In the genomic region with DNA sequence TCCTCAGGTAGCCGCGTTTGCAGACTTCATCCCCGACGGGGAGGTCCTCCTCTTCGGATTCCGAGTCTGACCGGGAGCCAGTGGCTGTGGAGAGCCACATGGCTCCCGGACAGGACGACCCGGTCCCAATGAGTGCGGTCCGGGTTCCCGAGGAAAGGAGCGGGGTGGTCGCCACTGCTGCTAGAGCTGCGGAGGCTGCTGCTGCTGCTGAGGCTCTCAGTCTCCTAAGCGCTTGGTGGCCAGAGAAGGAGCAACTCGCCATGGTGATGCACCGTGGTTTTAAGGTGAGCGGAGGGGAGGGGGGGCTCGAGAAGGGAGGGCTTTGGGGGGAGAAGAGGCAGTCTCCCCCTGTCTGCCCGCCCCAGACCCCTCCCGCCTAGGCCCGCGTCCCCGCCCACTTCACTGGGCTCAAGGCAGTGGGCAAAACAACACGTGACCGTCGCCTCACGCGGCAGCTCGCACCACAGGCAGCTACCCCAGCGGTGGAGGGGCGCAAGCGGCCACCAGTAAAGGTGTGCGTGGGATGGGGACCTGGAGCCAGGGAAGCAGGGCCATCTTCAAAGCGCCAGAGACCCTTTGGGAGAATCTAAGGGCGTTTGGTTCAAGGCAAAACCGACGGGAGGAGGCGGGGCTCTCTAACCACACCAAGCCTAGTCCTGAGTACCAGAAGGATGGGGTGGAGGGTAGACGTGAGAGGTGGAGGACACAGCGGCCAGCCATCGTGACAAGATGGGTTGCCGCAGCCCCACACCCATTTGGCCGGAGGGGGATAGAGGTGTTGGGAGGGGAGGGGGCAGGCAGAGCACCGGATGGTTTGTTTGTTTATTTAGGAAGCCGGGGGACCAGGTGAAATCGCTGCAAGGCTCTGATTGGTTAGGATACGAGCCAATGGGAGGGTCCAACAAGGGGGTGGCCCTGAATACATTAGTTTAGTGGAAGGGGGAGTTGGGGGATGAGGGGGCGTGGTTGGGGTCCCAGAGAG, we compare ENCODE assay signal across 9 mouse cellular contexts. TPM values are rescaled to one million over a fixed set of nuclear protein-coding genes. Genes with fewer than 3 reads are reported as not detected.
A peak's percentile ranks its signal among the peaks of the same experiment; 100 is the strongest.
DNase-seq lines count a peak whose midpoint lies in the region; ATAC-seq and TF ChIP-seq lines count a peak whose summit lies in the region.
"Had no signal": no experiment of that assay in that cellular context is flagged by ENCODE, and none has a peak within 500 bp of the region (broad histone marks: within the 10 kb centered on the region; RNA-seq: fewer than 3 reads in every experiment).

A gene (minus strand): TSS at position 327 of the 982 bp plus-strand sequence.

- no peak within 1 kb of the TSS for H3K27ac ChIP-seq in lung, embryonic 15.5 days
- no peak within 1 kb of the TSS for H3K27ac ChIP-seq in forebrain, postnatal 0 days (ENCODE audit: low read depth, low read length)
- H3K27ac ChIP-seq in limb, embryonic 13.5 days, result no peak within 1 kb of the TSS

- no peak for TF ChIP-seq POLR2A in lung, adult 2 months (IDR thresholded peaks at IDR 0.05; ENCODE audit: borderline replicate concordance, extremely low read depth, low read depth, low read length)

- H3K27me3 ChIP-seq in lung, embryonic 15.5 days, result peaks cover 74% of the 10 kb centered on the region
- H3K27me3 ChIP-seq in forebrain, postnatal 0 days (ENCODE audit: insufficient read depth, low read length), result peaks cover 43% of the 10 kb centered on the region
- peaks cover 74% of the 10 kb centered on the region for H3K27me3 ChIP-seq in limb, embryonic 13.5 days

- H3K4me1 ChIP-seq in lung, embryonic 15.5 days, result peaks cover 13% of the 10 kb centered on the region
- no peaks in the 10 kb centered on the region for H3K4me1 ChIP-seq in lung, adult 2 months (ENCODE audit: control insufficient read depth, insufficient read depth, low read length)
- no peaks in the 10 kb centered on the region for H3K4me1 ChIP-seq in forebrain, postnatal 0 days (ENCODE audit: insufficient read depth)
- no peaks in the 10 kb centered on the region for H3K4me1 ChIP-seq in limb, embryonic 13.5 days

- DNase-seq in lung, adult 2 months, result no peak
- no peak for DNase-seq in forebrain, postnatal 0 days
- peak; percentile 58 for DNase-seq in retina, postnatal 1 day
- DNase-seq in thymus, postnatal 36 days, result no peak
- DNase-seq in urinary bladder, postnatal 4 days (ENCODE audit: low spot score in 2 of 2), result no peak
- no peak for DNase-seq in right cerebral cortex, postnatal 4 days

- H3K9ac ChIP-seq in lung, embryonic 15.5 days, result no peak within 1 kb of the TSS
- H3K9ac ChIP-seq in forebrain, postnatal 0 days, result no peak within 1 kb of the TSS
- no peak within 1 kb of the TSS for H3K9ac ChIP-seq in limb, embryonic 13.5 days

- WGBS in lung, embryonic 15.5 days, result 25% methylated on average over 44 of the region's 51 CpGs
- 25% methylated on average over 51 of the region's 51 CpGs for WGBS in lung, adult 2 months
- WGBS in forebrain, postnatal 0 days, result 18% methylated on average over 49 of the region's 51 CpGs
- 12% methylated on average over 51 of the region's 51 CpGs for WGBS in limb, embryonic 13.5 days

- peak; percentile 57; the same call in 1 of the 2 replicates for ATAC-seq in lung, embryonic 15.5 days (ENCODE audit: borderline replicate concordance, extremely low read depth, low FRiP score, low TSS enrichment)
- ATAC-seq in forebrain, postnatal 0 days, result peak; percentile 58
- peak; percentile 69 for ATAC-seq in limb, embryonic 13.5 days (ENCODE audit: low FRiP score, low read depth)

- peak within 1 kb of the TSS; percentile 63 for H3K4me2 ChIP-seq in lung, embryonic 15.5 days
- H3K4me2 ChIP-seq in forebrain, postnatal 0 days (ENCODE audit: low read depth), result peak within 1 kb of the TSS; percentile 53
- H3K4me2 ChIP-seq in limb, embryonic 13.5 days (replicated peaks), result peak within 1 kb of the TSS; percentile 65

- H3K4me3 ChIP-seq in lung, embryonic 15.5 days, result peak within 1 kb of the TSS; percentile 34
- no peak within 1 kb of the TSS for H3K4me3 ChIP-seq in lung, adult 2 months (replicated peaks; ENCODE audit: extremely low read depth, low read depth, low read length)
- peak within 1 kb of the TSS; percentile 34 for H3K4me3 ChIP-seq in forebrain, postnatal 0 days (ENCODE audit: low read depth, low read length)
- H3K4me3 ChIP-seq in limb, embryonic 13.5 days, result peak within 1 kb of the TSS; percentile 41

- H3K9me3 ChIP-seq in lung, embryonic 15.5 days, result no peaks in the 10 kb centered on the region
- H3K9me3 ChIP-seq in forebrain, postnatal 0 days (ENCODE audit: low read length), result no peaks in the 10 kb centered on the region
- no peaks in the 10 kb centered on the region for H3K9me3 ChIP-seq in limb, embryonic 13.5 days

- no peak for TF ChIP-seq CTCF in lung, adult 2 months (IDR thresholded peaks at IDR 0.05; ENCODE audit: insufficient read depth, low read length)
- no peak for TF ChIP-seq CTCF in forebrain, postnatal 0 days (IDR thresholded peaks at IDR 0.05; ENCODE audit: low read depth)

- H3K36me3 ChIP-seq in lung, embryonic 15.5 days, result no peaks in the 10 kb centered on the region
- no peaks in the 10 kb centered on the region for H3K36me3 ChIP-seq in forebrain, postnatal 0 days (ENCODE audit: insufficient read depth)
- no peaks in the 10 kb centered on the region for H3K36me3 ChIP-seq in limb, embryonic 13.5 days

RNA-seq across cellular contexts. Expression of the gene that starts here (rescaled TPM):
- not detected in 2 replicates for polyA plus RNA-seq in lung, embryonic 15.5 days (2015; fragmentation: Nextera tagmentation; extraction: Ambion mirVana)
- polyA plus RNA-seq in lung, adult 2 months (2012; rRNA removed), result not detected in 2 replicates
- total RNA-seq in forebrain, postnatal 0 days (2014; rRNA removed), result 6.3 and 19.2 TPM in 2 replicates
- 1.1 and 2.9 TPM in 2 replicates for polyA plus RNA-seq in forebrain, postnatal 0 days (2015; fragmentation: Nextera tagmentation; extraction: Ambion mirVana)
- 0.06 and 0.15 TPM in 2 replicates for polyA plus RNA-seq in limb, embryonic 13.5 days (2015; fragmentation: Nextera tagmentation; extraction: Ambion mirVana)
- total RNA-seq: liver, adult 2 months had no signal
- polyA plus RNA-seq: liver, adult 2 months had no signal

Comparison
In these comparisons a context has a peak if more than half of its experiments do, and no peak if none do; other contexts are left out.
1. Peak in ATAC-seq, H3K4me3 ChIP-seq and H3K4me2 ChIP-seq in lung, embryonic 15.5 days; RNA of the gene not detected or under 1 TPM.
2. Peak in ATAC-seq, H3K4me3 ChIP-seq and H3K4me2 ChIP-seq in limb, embryonic 13.5 days; RNA of the gene not detected or under 1 TPM.